Mouse (Mus musculus): Measurements from ENCODE around the gene Slc6a20b. TPM values are rescaled to one million over a fixed set of nuclear protein-coding genes. Genes with fewer than 3 reads are reported as not detected.

The Slc6a20b gene
- polyA plus RNA-seq, 1 experiment = 0.22 TPM

GRCm38 (mm10) chr9:123632993-123633392 is 628 bp upstream of the Slc6a20b start:
- H3K4me1 ChIP-seq (replicated peaks; ENCODE audit: control insufficient read depth, insufficient read depth, low read length) = no peaks in the 10 kb centered on the region
- no peak for TF ChIP-seq POLR2A (IDR thresholded peaks at IDR 0.05; ENCODE audit: control insufficient read depth, extremely low read depth, insufficient read depth, low read length, poor library complexity)
- TF ChIP-seq CTCF (IDR thresholded peaks at IDR 0.05; ENCODE audit: borderline replicate concordance, control insufficient read depth, extremely low read depth, insufficient read depth, low read length, poor library complexity) = no peak
- no peaks in the 10 kb centered on the region for H3K27me3 ChIP-seq (ENCODE audit: control insufficient read depth, insufficient read depth, low read length)
- H3K27ac ChIP-seq (ENCODE audit: control insufficient read depth, insufficient read depth, low read length) = no peak overlapping the region
- 93% methylated on average over 3 of the region's 3 CpGs for WGBS
- DNase-seq = no peak
- no peak overlapping the region for H3K4me3 ChIP-seq (ENCODE audit: control insufficient read depth, insufficient read depth, low read length)
- H3K36me3 ChIP-seq (ENCODE audit: control insufficient read depth, insufficient read depth, low read length) = no peaks in the 10 kb centered on the region

- Histone ChIP-seq H3K36me3 (ENCODE audit: control insufficient read depth, insufficient read depth, low read length) (no peaks in the 10 kb centered on the region), H3K4me1 (replicated peaks; ENCODE audit: control insufficient read depth, insufficient read depth, low read length) (no peaks in the 10 kb centered on the region), H3K4me3 (ENCODE audit: control insufficient read depth, insufficient read depth, low read length) (no peak overlapping the region), H3K27me3 (ENCODE audit: control insufficient read depth, insufficient read depth, low read length) (no peaks in the 10 kb centered on the region), H3K27ac (ENCODE audit: control insufficient read depth, insufficient read depth, low read length) (no peak overlapping the region)
- DNase-seq = no peak
- WGBS = 79% methylated on average over 3 of the region's 3 CpGs
- TF ChIP-seq POLR2A (IDR thresholded peaks at IDR 0.05; ENCODE audit: control insufficient read depth, extremely low read depth, insufficient read depth, low read length, poor library complexity) (no peak), CTCF (IDR thresholded peaks at IDR 0.05; ENCODE audit: borderline replicate concordance, control insufficient read depth, extremely low read depth, insufficient read depth, low read length, poor library complexity) (no peak)
These were observed 699 bp downstream of the Slc6a20b start for GRCm38 (mm10) chr9:123631666-123632065.

DNA sequence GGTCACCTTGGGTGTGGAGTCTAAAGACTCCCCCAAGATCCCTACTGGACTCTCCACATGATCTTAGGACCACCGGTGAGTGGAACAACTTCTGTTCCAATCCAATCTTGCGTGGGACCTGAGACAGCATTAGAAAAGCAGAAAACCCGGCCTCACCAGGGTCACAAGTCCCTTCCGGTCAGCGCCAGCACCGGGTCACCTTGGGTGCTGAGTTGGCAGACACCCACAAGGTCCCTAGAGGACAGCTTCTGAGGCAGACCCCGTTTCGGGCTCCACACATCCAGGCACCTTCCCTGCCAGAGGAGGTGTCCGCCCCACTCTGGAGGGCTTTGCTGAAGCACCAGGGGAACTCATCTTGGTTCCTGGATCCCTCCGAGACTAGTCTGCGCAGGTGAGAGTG is 6.5 kb downstream of the Slc6a20b start:
- Histone ChIP-seq H3K27ac (ENCODE audit: control insufficient read depth, insufficient read depth, low read length) (no peak overlapping the region), H3K36me3 (ENCODE audit: control insufficient read depth, insufficient read depth, low read length) (no peaks in the 10 kb centered on the region), H3K4me3 (ENCODE audit: control insufficient read depth, insufficient read depth, low read length) (no peak overlapping the region), H3K4me1 (replicated peaks; ENCODE audit: control insufficient read depth, insufficient read depth, low read length) (no peaks in the 10 kb centered on the region), H3K27me3 (ENCODE audit: control insufficient read depth, insufficient read depth, low read length) (no peaks in the 10 kb centered on the region)
- WGBS = 95% methylated on average over 11 of the region's 11 CpGs
- TF ChIP-seq CTCF (IDR thresholded peaks at IDR 0.05; ENCODE audit: borderline replicate concordance, control insufficient read depth, extremely low read depth, insufficient read depth, low read length, poor library complexity) (no peak), POLR2A (IDR thresholded peaks at IDR 0.05; ENCODE audit: control insufficient read depth, extremely low read depth, insufficient read depth, low read length, poor library complexity) (no peak)
- DNase-seq = no peak

DNA sequence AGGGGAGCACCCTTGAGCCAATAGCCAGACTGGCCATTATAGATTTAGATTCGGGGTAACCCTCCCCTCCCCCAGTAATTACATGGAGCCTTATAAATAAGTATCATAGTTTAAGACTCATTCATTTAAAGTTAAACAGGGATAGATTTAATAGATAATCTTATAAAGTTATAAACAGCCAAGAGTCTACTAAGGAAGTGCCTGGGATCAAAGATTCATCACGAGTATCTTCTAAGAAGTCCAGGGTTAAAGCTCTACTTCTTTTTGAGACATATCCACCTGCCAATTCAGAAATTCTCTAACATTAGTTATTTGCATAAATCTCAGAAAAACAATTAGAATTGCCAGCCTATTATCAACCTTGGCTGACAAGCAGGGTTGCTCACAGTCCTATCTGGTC is 7.6 kb downstream of the Slc6a20b start:
- H3K36me3 ChIP-seq (ENCODE audit: control insufficient read depth, insufficient read depth, low read length) = no peaks in the 10 kb centered on the region
- 96% methylated on average over 2 of the region's 2 CpGs for WGBS
- no peak overlapping the region for H3K27ac ChIP-seq (ENCODE audit: control insufficient read depth, insufficient read depth, low read length)
- no peaks in the 10 kb centered on the region for H3K27me3 ChIP-seq (ENCODE audit: control insufficient read depth, insufficient read depth, low read length)
- no peak overlapping the region for H3K4me3 ChIP-seq (ENCODE audit: control insufficient read depth, insufficient read depth, low read length)
- no peak for DNase-seq
- TF ChIP-seq CTCF (IDR thresholded peaks at IDR 0.05; ENCODE audit: borderline replicate concordance, control insufficient read depth, extremely low read depth, insufficient read depth, low read length, poor library complexity) (no peak), POLR2A (IDR thresholded peaks at IDR 0.05; ENCODE audit: control insufficient read depth, extremely low read depth, insufficient read depth, low read length, poor library complexity) (no peak)
- H3K4me1 ChIP-seq (replicated peaks; ENCODE audit: control insufficient read depth, insufficient read depth, low read length) = no peaks in the 10 kb centered on the region

DNA sequence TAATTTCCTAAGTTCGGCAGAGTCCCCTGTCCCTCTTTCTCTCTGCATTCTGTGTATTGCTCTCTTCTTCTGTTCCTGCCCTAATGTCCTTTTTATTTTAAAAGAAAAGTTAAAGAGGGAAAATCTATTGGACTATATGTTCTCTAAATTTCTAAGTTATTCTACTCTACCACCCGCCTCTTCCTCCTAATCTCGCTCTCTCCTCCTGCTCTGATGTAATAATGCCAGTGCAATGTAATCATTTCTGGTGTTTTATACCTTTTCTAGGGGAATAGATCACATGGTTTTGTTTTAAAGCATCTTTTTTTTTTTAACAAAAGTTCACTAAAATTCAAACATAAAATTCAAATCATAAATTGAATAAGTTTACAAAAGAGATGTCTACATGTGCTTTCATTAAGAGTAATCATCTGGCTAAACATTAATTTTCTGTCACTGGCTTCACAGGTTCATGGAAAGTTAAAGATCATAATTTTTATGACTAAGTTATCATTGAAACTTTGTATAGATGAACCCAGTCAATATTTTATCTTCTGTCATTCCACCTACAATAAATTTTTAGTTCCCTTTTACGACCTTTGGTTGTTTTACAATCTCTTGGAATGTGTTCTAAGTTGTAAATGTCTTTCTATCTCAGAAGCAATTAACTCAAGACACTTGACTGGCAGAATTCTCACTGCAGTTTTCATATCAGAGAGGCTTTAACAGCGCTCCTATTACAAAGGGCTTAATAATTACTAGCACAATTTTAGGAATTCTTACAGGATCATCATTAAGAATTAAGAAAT is 11.9 kb downstream of the Slc6a20b start:
- Histone ChIP-seq H3K27ac (ENCODE audit: control insufficient read depth, insufficient read depth, low read length) (no peak overlapping the region), H3K27me3 (ENCODE audit: control insufficient read depth, insufficient read depth, low read length) (no peaks in the 10 kb centered on the region), H3K36me3 (ENCODE audit: control insufficient read depth, insufficient read depth, low read length) (no peaks in the 10 kb centered on the region), H3K4me1 (replicated peaks; ENCODE audit: control insufficient read depth, insufficient read depth, low read length) (no peaks in the 10 kb centered on the region), H3K4me3 (ENCODE audit: control insufficient read depth, insufficient read depth, low read length) (no peak overlapping the region)
- DNase-seq = no peak
- 92% methylated on average over 5 of the region's 5 CpGs for WGBS
- TF ChIP-seq POLR2A (IDR thresholded peaks at IDR 0.05; ENCODE audit: control insufficient read depth, extremely low read depth, insufficient read depth, low read length, poor library complexity) (no peak), CTCF (IDR thresholded peaks at IDR 0.05; ENCODE audit: borderline replicate concordance, control insufficient read depth, extremely low read depth, insufficient read depth, low read length, poor library complexity) (no peak)

DNA sequence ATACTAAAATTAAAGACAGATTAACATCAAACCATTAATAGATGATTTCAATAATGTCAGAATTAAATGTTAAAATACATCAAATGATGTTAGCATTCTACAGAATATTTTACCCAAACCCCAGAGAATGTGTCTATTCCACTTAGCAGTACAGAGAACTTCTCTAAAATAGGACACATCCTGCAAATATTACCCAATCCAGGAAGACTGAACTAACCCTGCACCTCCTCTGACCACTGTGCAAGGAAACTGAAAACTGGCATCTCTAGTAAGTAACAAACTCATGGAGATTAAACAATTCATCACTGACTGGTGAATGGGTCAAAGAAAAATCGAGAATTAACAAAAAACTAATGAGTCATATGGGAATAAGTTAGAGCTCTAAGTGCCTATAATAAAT is 30.8 kb downstream of the Slc6a20b start:
- no peaks in the 10 kb centered on the region for H3K4me1 ChIP-seq (replicated peaks; ENCODE audit: control insufficient read depth, insufficient read depth, low read length)
- H3K27ac ChIP-seq (ENCODE audit: control insufficient read depth, insufficient read depth, low read length) = no peak overlapping the region
- 81% methylated on average over 1 of the region's 1 CpGs for WGBS
- H3K4me3 ChIP-seq (ENCODE audit: control insufficient read depth, insufficient read depth, low read length) = no peak overlapping the region
- no peaks in the 10 kb centered on the region for H3K27me3 ChIP-seq (ENCODE audit: control insufficient read depth, insufficient read depth, low read length)
- TF ChIP-seq CTCF (IDR thresholded peaks at IDR 0.05; ENCODE audit: borderline replicate concordance, control insufficient read depth, extremely low read depth, insufficient read depth, low read length, poor library complexity) (no peak), POLR2A (IDR thresholded peaks at IDR 0.05; ENCODE audit: control insufficient read depth, extremely low read depth, insufficient read depth, low read length, poor library complexity) (no peak)
- H3K36me3 ChIP-seq (ENCODE audit: control insufficient read depth, insufficient read depth, low read length) = no peaks in the 10 kb centered on the region
- DNase-seq = no peak
